Mouse (Mus musculus) MEL (cell line): ENCODE measurements around the gene Ppfibp2. TPM values are rescaled to one million over a fixed set of nuclear protein-coding genes. Genes with fewer than 3 reads are reported as not detected.

Experiments
- DNase-seq: peaks from one replicate; pipeline ENCODE4 v3.0.0; 2011; ENCODE audit warnings: low read depth, low spot score
- H3K27ac ChIP-seq: 2 replicates; pipeline ENCODE4 v1.5.1; 2012; ENCODE audit warnings: low read depth, mild to moderate bottlenecking, control low read depth, low read length, moderate library complexity; ENCODE audit not compliant: control insufficient read depth
- H3K27me3 ChIP-seq, 2 experiments: fragments of 150-350 bp in 1 of 2; sonication (generic) in 1 of 2; 2 replicates each; pipeline ENCODE4 v1.6.1; 2012; ENCODE audit warnings: low read length in 2 of 2, mild to moderate bottlenecking in 2 of 2, improper control_type of control experiment in 1 of 2, moderate library complexity in 1 of 2; ENCODE audit not compliant: insufficient read depth in 2 of 2, control insufficient read depth in 1 of 2
- H3K36me3 ChIP-seq, 2 experiments: 2 replicates each; pipeline ENCODE4 v1.6.1; 2012 to 2014; ENCODE audit warnings: low read length in 2 of 2, improper control_type of control experiment in 1 of 2, inconsistent platforms in 1 of 2, mild to moderate bottlenecking in 1 of 2; ENCODE audit not compliant: insufficient read depth in 2 of 2, control insufficient read depth in 1 of 2
- H3K4me1 ChIP-seq, 2 experiments: fragments of 150-350 bp in 1 of 2; sonication (generic) in 1 of 2; 2 replicates each; pipeline ENCODE4 v1.6.1; 2012; ENCODE audit warnings: low read length in 2 of 2, improper control_type of control experiment in 1 of 2, mild to moderate bottlenecking in 1 of 2; ENCODE audit not compliant: insufficient read depth in 2 of 2, control insufficient read depth in 1 of 2
- H3K4me3 ChIP-seq, 2 experiments: fragments of 150-350 bp in 1 of 2; sonication (generic) in 1 of 2; 2 replicates each; pipeline ENCODE4 v1.5.1; 2012; ENCODE audit warnings: low read depth in 2 of 2, low read length in 2 of 2, mild to moderate bottlenecking in 2 of 2, moderate library complexity in 2 of 2, control low read depth in 1 of 2, improper control_type of control experiment in 1 of 2; ENCODE audit not compliant: control insufficient read depth in 1 of 2, insufficient read depth in 1 of 2
- H3K79me2 ChIP-seq: 2 replicates; pipeline ENCODE4 v1.6.1; 2012; ENCODE audit warnings: mild to moderate bottlenecking, low read length, moderate library complexity; ENCODE audit not compliant: control insufficient read depth, poor library complexity, insufficient read depth
- H3K9ac ChIP-seq: 2 replicates; pipeline ENCODE4 v1.6.1; 2012; ENCODE audit warnings: low read depth, mild to moderate bottlenecking, control low read depth, low read length, moderate library complexity; ENCODE audit not compliant: control insufficient read depth, poor library complexity, severe bottlenecking
- H3K9me3 ChIP-seq: fragments of 150-350 bp; sonication (generic); replicated peaks from 2 replicates; pipeline ENCODE4 v1.6.1; 2012; ENCODE audit warnings: mild to moderate bottlenecking, low read length, improper control_type of control experiment, moderate library complexity; ENCODE audit not compliant: insufficient read depth
- BHLHE40 ChIP-seq: IDR thresholded peaks from 2 replicates; pipeline ENCODE4 v1.6.1; 2012; ENCODE audit warnings: low read depth, mild to moderate bottlenecking, inconsistent platforms, low read length, improper control_type of control experiment, borderline replicate concordance
- CHD1 ChIP-seq: IDR thresholded peaks from 2 replicates; pipeline ENCODE4 v1.6.1; 2012; ENCODE audit warnings: low read depth, mild to moderate bottlenecking, inconsistent platforms, low read length, improper control_type of control experiment
- CHD2 ChIP-seq: IDR thresholded peaks from 2 replicates; pipeline ENCODE4 v1.6.1; 2011; ENCODE audit warnings: low read length, improper control_type of control experiment
- E2F4 ChIP-seq: IDR thresholded peaks from 2 replicates; pipeline ENCODE4 v1.6.1; 2011; ENCODE audit warnings: low read depth, low read length, improper control_type of control experiment, borderline replicate concordance
- ELF1 ChIP-seq: IDR thresholded peaks from 2 replicates; pipeline ENCODE4 v1.6.1; 2014; ENCODE audit warnings: low read depth, mild to moderate bottlenecking, inconsistent platforms, low read length, improper control_type of control experiment, moderate library complexity
- EP300 ChIP-seq, 2 experiments: IDR thresholded peaks; 2 replicates each; pipeline ENCODE4 v1.6.1; 2011; ENCODE audit warnings: improper control_type of control experiment in 2 of 2, low read length in 2 of 2, low read depth in 1 of 2, mild to moderate bottlenecking in 1 of 2
- ETS1 ChIP-seq: IDR thresholded peaks from 2 replicates; pipeline ENCODE4 v1.6.1; 2012; ENCODE audit warnings: low read depth, mild to moderate bottlenecking, inconsistent platforms, low read length, improper control_type of control experiment, moderate library complexity
- GABPA ChIP-seq: IDR thresholded peaks from 2 replicates; pipeline ENCODE4 v1.6.1; 2012; ENCODE audit warnings: low read depth, mild to moderate bottlenecking, inconsistent platforms, low read length, improper control_type of control experiment, moderate library complexity
- MAX ChIP-seq: IDR thresholded peaks from 2 replicates; pipeline ENCODE4 v1.6.1; 2011; ENCODE audit warnings: low read length, improper control_type of control experiment
- MAZ ChIP-seq: IDR thresholded peaks from 2 replicates; pipeline ENCODE4 v1.6.1; 2012; ENCODE audit warnings: low read depth, mild to moderate bottlenecking, inconsistent platforms, low read length, improper control_type of control experiment
- MEF2A ChIP-seq: IDR thresholded peaks from 2 replicates; pipeline ENCODE4 v1.6.1; 2014; ENCODE audit warnings: low read depth, mild to moderate bottlenecking, inconsistent platforms, low read length, improper control_type of control experiment; ENCODE audit not compliant: poor library complexity, insufficient replicate concordance, severe bottlenecking; ENCODE audit errors: extremely low read depth
- MXI1 ChIP-seq: IDR thresholded peaks from 2 replicates; pipeline ENCODE4 v1.6.1; 2011; ENCODE audit warnings: mild to moderate bottlenecking, low read depth, low read length, improper control_type of control experiment
- MYC ChIP-seq: IDR thresholded peaks from 2 replicates; pipeline ENCODE4 v1.6.1; 2011; ENCODE audit warnings: low read depth, mild to moderate bottlenecking, low read length, improper control_type of control experiment, moderate library complexity
- NELFE ChIP-seq: IDR thresholded peaks from 2 replicates; pipeline ENCODE4 v1.6.1; 2011; ENCODE audit warnings: low read depth, low read length, improper control_type of control experiment
- POLR2AphosphoS2 ChIP-seq: IDR thresholded peaks from 2 replicates; pipeline ENCODE4 v1.6.1; 2011; ENCODE audit warnings: low read length, improper control_type of control experiment
- POLR2AphosphoS5 ChIP-seq: IDR thresholded peaks from 2 replicates; pipeline ENCODE4 v1.6.1; 2012; ENCODE audit warnings: low read depth, borderline replicate concordance, mild to moderate bottlenecking, inconsistent platforms, low read length, moderate library complexity, mixed read lengths
- RAD21 ChIP-seq: IDR thresholded peaks from 2 replicates; pipeline ENCODE4 v1.6.1; 2011; ENCODE audit warnings: mild to moderate bottlenecking, low read depth, low read length, improper control_type of control experiment
- RCOR1 ChIP-seq: IDR thresholded peaks from 2 replicates; pipeline ENCODE4 v1.6.1; 2012; ENCODE audit warnings: low read depth, mild to moderate bottlenecking, inconsistent platforms, low read length, improper control_type of control experiment
- SIN3A ChIP-seq: IDR thresholded peaks from 2 replicates; pipeline ENCODE4 v1.6.1; 2012; ENCODE audit warnings: low read length, improper control_type of control experiment, inconsistent platforms
- SMC3 ChIP-seq: IDR thresholded peaks from 2 replicates; pipeline ENCODE4 v1.6.1; 2011; ENCODE audit warnings: low read depth, low read length, improper control_type of control experiment
- UBTF ChIP-seq: IDR thresholded peaks from 2 replicates; pipeline ENCODE4 v1.6.1; 2012; ENCODE audit warnings: low read depth, mild to moderate bottlenecking, inconsistent platforms, low read length, improper control_type of control experiment, moderate library complexity, borderline replicate concordance; ENCODE audit not compliant: insufficient read depth
- USF2 ChIP-seq, 2 experiments: IDR thresholded peaks; 2 replicates each; pipeline ENCODE4 v1.6.1; 2011 to 2012; ENCODE audit warnings: improper control_type of control experiment in 2 of 2, low read length in 2 of 2, borderline replicate concordance in 1 of 2, inconsistent platforms in 1 of 2, low read depth in 1 of 2, mild to moderate bottlenecking in 1 of 2; ENCODE audit not compliant: insufficient read depth in 1 of 2
- ZC3H11A ChIP-seq: IDR thresholded peaks from 2 replicates; pipeline ENCODE4 v1.6.1; 2012; ENCODE audit warnings: low read depth, mild to moderate bottlenecking, inconsistent platforms, low read length, improper control_type of control experiment
- ZKSCAN1 ChIP-seq: IDR thresholded peaks from 2 replicates; pipeline ENCODE4 v1.6.1; 2012; ENCODE audit warnings: low read depth, mild to moderate bottlenecking, inconsistent platforms, low read length, improper control_type of control experiment, moderate library complexity
- ZMIZ1 ChIP-seq: IDR thresholded peaks from 2 replicates; pipeline ENCODE4 v1.6.1; 2012; ENCODE audit warnings: low read depth, mild to moderate bottlenecking, inconsistent platforms, low read length, improper control_type of control experiment, moderate library complexity
- ZNF384 ChIP-seq: IDR thresholded peaks from 2 replicates; pipeline ENCODE4 v1.6.1; 2012; ENCODE audit warnings: low read depth, mild to moderate bottlenecking, inconsistent platforms, low read length, improper control_type of control experiment
- polyA plus RNA-seq, 2 experiments: library from polyadenylated mRNA; stranded (reverse) in 1 of 2; unstranded in 1 of 2; fragments of >175 nt in 1 of 2; fragments of >200 nt in 1 of 2; gene quantifications; 2 replicates each; pipeline versions ENCODE4 v1.2.1 to v1.2.4; 2012; ENCODE audit warnings: low replicate concordance in 2 of 2, low read depth in 1 of 2; ENCODE audit not compliant: insufficient read length in 2 of 2, insufficient read depth in 1 of 2, missing spikeins in 1 of 2
- total RNA-seq: library from RNA; depleted of rRNA; stranded (reverse); fragments of 300-350 nt; gene quantifications from 2 replicates; pipeline ENCODE4 v1.2.3, GENCODE M21; 2012

Gene Ppfibp2
- total and polyA plus RNA-seq, 3 experiments, result not detected

GRCm38 (mm10) chr7:107568971-107569370, 26.0 kb upstream of the Ppfibp2 start:
- Histone ChIP-seq H3K79me2 (no peaks in the 10 kb centered on the region), H3K4me1 (no peaks in the 10 kb centered on the region), H3K4me3 (no peak overlapping the region), H3K9me3 (no peaks in the 10 kb centered on the region), H3K9ac (no peak overlapping the region), H3K27me3 (no peaks in the 10 kb centered on the region), H3K27ac (no peak overlapping the region), H3K36me3 (no peaks in the 10 kb centered on the region)
- TF ChIP-seq MAZ, result no peak
- TF ChIP-seq RCOR1, result no peak
- TF ChIP-seq BHLHE40, result no peak
- no peak for TF ChIP-seq ETS1
- no peak for TF ChIP-seq CHD1
- TF ChIP-seq MXI1, result no peak
- TF ChIP-seq RAD21, result no peak
- no peak for TF ChIP-seq SMC3
- no peak for TF ChIP-seq NELFE
- TF ChIP-seq ZMIZ1, result no peak
- TF ChIP-seq E2F4, result no peak
- TF ChIP-seq GABPA, result no peak
- no peak for TF ChIP-seq EP300 (IDR thresholded peaks at IDR 0.05; ENCODE audit: low read depth in 1 of 2, low read length in 2 of 2)
- no peak for TF ChIP-seq POLR2AphosphoS2
- TF ChIP-seq MAX, result no peak
- no peak for TF ChIP-seq UBTF
- TF ChIP-seq ZC3H11A, result no peak
- no peak for DNase-seq

- no peak for DNase-seq
- no peaks in the 10 kb centered on the region for H3K4me1 ChIP-seq
- no peak overlapping the region for H3K4me3 ChIP-seq
- H3K9ac ChIP-seq, result no peak overlapping the region
- H3K27me3 ChIP-seq, result no peaks in the 10 kb centered on the region
- H3K79me2 ChIP-seq, result no peaks in the 10 kb centered on the region
- TF ChIP-seq POLR2AphosphoS2 (no peak), MEF2A (no peak), MXI1 (no peak), CHD2 (no peak), ZMIZ1 (no peak), MYC (no peak), POLR2AphosphoS5 (no peak), ZC3H11A (no peak), RCOR1 (no peak), ELF1 (no peak), MAZ (no peak), USF2 (IDR thresholded peaks at IDR 0.05; ENCODE audit: borderline replicate concordance in 1 of 2, insufficient read depth in 1 of 2, low read depth in 1 of 2, low read length in 2 of 2) (no peak), NELFE (no peak), ZKSCAN1 (no peak), GABPA (no peak), MAX (no peak), SIN3A (no peak), ZNF384 (no peak)
- TF ChIP-seq, all 39 proteins: peak for 0
- Histone ChIP-seq H3K9me3 (no peaks in the 10 kb centered on the region), H3K36me3 (no peaks in the 10 kb centered on the region), H3K27ac (no peak overlapping the region)
Measured at GRCm38 (mm10) chr7:107573856-107574255, 21.2 kb upstream of the Ppfibp2 start.
